Mouse (Mus musculus) right cerebral cortex, postnatal 25 days (tissue): ENCODE results near the gene Krtap2-4.

ENCODE experiments used
- DNase-seq: peaks from one replicate; pipeline ENCODE4 v3.0.0; 2022

The Krtap2-4 gene

GRCm38 (mm10) chr11:99581564-99581963 is 33.1 kb downstream of the Krtap2-4 start:
- no peak for DNase-seq

GRCm38 (mm10) chr11:99581051-99581450 is 33.6 kb downstream of the Krtap2-4 start:
- no peak for DNase-seq

GRCm38 (mm10) chr11:99580636-99581035 is 34.0 kb downstream of the Krtap2-4 start, which contains the start of gene Krtap1-5:
Gene Krtap1-5, minus strand, starts transcription at chr11:99581016.
- DNase-seq: no peak

- peak; percentile 34 for DNase-seq
Measured at GRCm38 (mm10) chr11:99574106-99574505, 40.5 kb downstream of the Krtap2-4 start.

GRCm38 (mm10) chr11:99573164-99573563 is 41.5 kb downstream of the Krtap2-4 start:
- DNase-seq: no peak

GRCm38 (mm10) chr11:99566530-99566929 is 48.1 kb downstream of the Krtap2-4 start, which contains the start of gene Krtap3-1:
Gene Krtap3-1, minus strand, starts transcription at chr11:99566630.
- DNase-seq: no peak
